Mouse (Mus musculus) neural tube, embryonic 12.5 days (tissue): ENCODE measurements around the gene A430005L14Rik. TPM values are rescaled to one million over a fixed set of nuclear protein-coding genes. Genes with fewer than 3 reads are reported as not detected.
A peak's percentile ranks its signal among the peaks of the same experiment; 100 is the strongest.
"Not testable (repeated sequence)": the region's sequence is repeated elsewhere in the genome, so short reads cannot be mapped to it uniquely, and the experiment has no call there.

Experiments
- ATAC-seq: fragments of 200-750 bp; cut with Nextera tagmentation; 2 replicates; pipeline ENCODE4 v1.8.0; 2017; ENCODE audit warnings: low read depth, mild to moderate bottlenecking, moderate TSS enrichment, moderate library complexity; ENCODE audit not compliant: low FRiP score
- H3K27ac ChIP-seq: fragments of 300-500 bp; sonication (generic); 2 replicates; pipeline ENCODE4 v1.5.1; 2016
- H3K27me3 ChIP-seq: fragments of 300-500 bp; sonication (generic); replicated peaks from 2 replicates; pipeline ENCODE4 v1.6.1; 2016; ENCODE audit warnings: mild to moderate bottlenecking
- H3K36me3 ChIP-seq: fragments of 300-500 bp; sonication (generic); 2 replicates; pipeline ENCODE4 v1.6.1; 2016; ENCODE audit warnings: mild to moderate bottlenecking
- H3K4me1 ChIP-seq: fragments of 300-500 bp; sonication (generic); 2 replicates; pipeline ENCODE4 v1.6.1; 2016
- H3K4me2 ChIP-seq: fragments of 300-500 bp; sonication (generic); replicated peaks from 2 replicates; pipeline ENCODE4 v1.6.1; 2016; ENCODE audit warnings: mild to moderate bottlenecking
- H3K4me3 ChIP-seq: fragments of 300-500 bp; sonication (generic); 2 replicates; pipeline ENCODE4 v1.5.1; 2016
- H3K9ac ChIP-seq: fragments of 300-500 bp; sonication (generic); 2 replicates; pipeline ENCODE4 v1.6.1; 2016; ENCODE audit warnings: mild to moderate bottlenecking
- H3K9me3 ChIP-seq: fragments of 300-500 bp; sonication (generic); 2 replicates; pipeline ENCODE4 v1.6.1; 2016; ENCODE audit warnings: mild to moderate bottlenecking
- WGBS: fragments of 180-500 bp; shearing (Covaris S2); methylation state at CpG from one replicate; pipeline ENCODE4 v1.1.7; 2016; 5-methylcytosine and 5-hydroxymethylcytosine counted together
- polyA plus RNA-seq: library from polyadenylated mRNA; unstranded; fragments of >200 nt; fragmentation: Nextera tagmentation; extraction: Ambion mirVana; gene quantifications from 2 replicates; pipeline ENCODE4 v1.2.1, GENCODE M21; 2016

A430005L14Rik gene
- 70.5 and 76.2 TPM in 2 replicates for polyA plus RNA-seq

DNA sequence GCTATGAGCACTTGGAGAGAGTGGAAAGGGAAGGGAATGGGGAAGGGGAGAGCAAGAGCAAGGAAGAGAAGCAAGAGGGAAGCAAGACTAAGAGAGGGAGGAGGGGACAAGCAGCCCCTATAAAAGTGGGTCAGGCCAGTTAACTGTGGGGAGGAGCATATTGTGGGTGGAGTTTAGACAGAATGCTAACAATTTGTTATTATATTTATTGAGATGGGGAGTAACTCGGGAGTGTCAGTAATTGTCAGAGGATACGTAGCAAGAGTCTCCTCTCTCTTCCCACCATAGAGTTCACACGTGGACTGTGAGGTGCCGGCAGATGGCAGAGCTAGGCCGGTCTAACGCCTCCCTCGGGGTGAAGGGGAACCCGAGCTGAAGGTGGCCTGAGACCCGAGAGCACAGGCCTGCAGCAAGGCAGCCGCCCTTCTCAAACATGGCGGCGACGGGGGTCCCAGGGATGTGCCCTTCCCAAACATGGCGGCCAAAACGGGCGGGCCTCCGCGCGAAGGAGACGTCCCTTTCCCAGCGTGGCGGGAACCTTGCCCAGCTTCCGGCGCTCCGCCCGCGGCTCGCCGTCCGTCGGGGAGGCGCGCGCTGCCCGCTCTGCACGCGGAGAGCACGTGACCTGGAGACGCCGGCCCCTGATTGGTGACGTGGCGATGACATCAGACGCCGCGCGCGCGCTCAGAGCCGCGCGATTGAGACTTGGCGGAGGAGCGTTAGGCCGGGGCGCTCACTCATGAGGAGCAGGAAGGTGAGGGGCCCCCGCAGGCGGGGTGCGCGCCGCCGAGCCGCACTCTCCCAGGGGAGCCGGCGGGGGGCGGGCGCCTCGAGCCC lies at the start of gene A430005L14Rik:
Gene A430005L14Rik, plus strand, starts transcription at position 669 of the 837 bp plus-strand sequence.
- H3K27ac ChIP-seq: peak within 1 kb of the TSS; percentile 77
- H3K4me2 ChIP-seq: peak within 1 kb of the TSS; percentile 87
- H3K9ac ChIP-seq: peak within 1 kb of the TSS; percentile 92
- peaks cover 12% of the 10 kb centered on the region for H3K4me1 ChIP-seq
- 2% methylated on average over 67 of the region's 67 CpGs for WGBS
- peaks cover 26% of the 10 kb centered on the region for H3K36me3 ChIP-seq
- peak; percentile 94 for ATAC-seq
- H3K27me3 ChIP-seq: peaks cover 4% of the 10 kb centered on the region; the same call in 1 of the 2 replicates
- no peaks in the 10 kb centered on the region for H3K9me3 ChIP-seq
- H3K4me3 ChIP-seq: peak within 1 kb of the TSS; percentile 76

DNA sequence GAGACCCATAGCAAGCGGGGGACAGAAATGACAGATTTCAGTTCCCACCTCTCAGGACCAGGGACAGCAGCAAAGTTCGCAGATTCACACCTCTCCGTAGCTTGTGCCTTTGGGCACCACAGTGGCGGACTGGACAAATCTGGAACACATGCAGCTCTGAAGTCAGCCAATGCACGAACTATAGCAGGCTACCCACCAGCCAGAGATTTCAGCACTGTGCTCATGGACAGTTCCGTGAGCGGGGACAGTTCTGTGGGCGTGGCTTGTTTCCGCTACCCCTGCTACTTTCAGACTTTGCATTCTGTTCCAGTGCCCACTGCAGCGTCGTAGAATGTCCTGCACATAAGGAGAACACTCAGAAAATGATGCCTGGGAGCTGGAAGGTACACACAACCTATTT lies 49.5 kb upstream of the A430005L14Rik start:
- no peak overlapping the region for H3K4me3 ChIP-seq
- no peak overlapping the region for H3K27ac ChIP-seq
- H3K9me3 ChIP-seq: no peaks in the 10 kb centered on the region
- no peak overlapping the region for H3K4me2 ChIP-seq
- ATAC-seq: no peak
- no peaks in the 10 kb centered on the region for H3K36me3 ChIP-seq
- 23% methylated on average over 11 of the region's 11 CpGs for WGBS
- H3K9ac ChIP-seq: no peak overlapping the region
- no peaks in the 10 kb centered on the region for H3K27me3 ChIP-seq
- H3K4me1 ChIP-seq: no peaks in the 10 kb centered on the region

DNA sequence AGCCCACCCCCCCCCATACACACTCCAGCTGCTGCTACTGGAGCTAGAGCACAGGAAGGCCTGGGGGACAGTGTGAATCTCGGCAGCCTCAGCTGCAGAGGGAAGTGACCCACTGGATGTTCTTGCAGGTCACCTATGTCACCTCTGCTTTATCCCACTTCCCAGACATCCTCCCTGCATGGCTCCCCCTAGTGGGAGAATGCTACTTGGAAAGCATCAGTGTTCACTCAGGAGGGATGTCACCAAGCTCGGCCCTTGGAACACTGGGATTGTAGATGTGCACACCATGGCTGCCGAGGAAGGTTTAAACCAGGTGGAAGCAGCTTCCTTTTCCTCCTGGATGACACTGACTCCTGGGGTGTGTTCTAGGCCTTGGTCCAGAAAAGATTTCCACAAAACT lies 43.4 kb upstream of the A430005L14Rik start:
- H3K27ac ChIP-seq: no peak overlapping the region
- H3K4me2 ChIP-seq: no peak overlapping the region
- H3K4me1 ChIP-seq: no peaks in the 10 kb centered on the region
- no peaks in the 10 kb centered on the region for H3K9me3 ChIP-seq
- no peak overlapping the region for H3K9ac ChIP-seq
- H3K27me3 ChIP-seq: no peaks in the 10 kb centered on the region
- no peak overlapping the region for H3K4me3 ChIP-seq
- H3K36me3 ChIP-seq: no peaks in the 10 kb centered on the region
- WGBS: 66% methylated on average over 3 of the region's 3 CpGs
- no peak for ATAC-seq

- Histone ChIP-seq H3K27ac (no peak overlapping the region), H3K4me3 (no peak overlapping the region), H3K36me3 (no peaks in the 10 kb centered on the region), H3K9ac (no peak overlapping the region), H3K4me1 (no peaks in the 10 kb centered on the region), H3K9me3 (no peaks in the 10 kb centered on the region), H3K27me3 (no peaks in the 10 kb centered on the region), H3K4me2 (no peak overlapping the region)
- 53% methylated on average over 8 of the region's 8 CpGs for WGBS
- no peak for ATAC-seq
Observed at GRCm38 (mm10) chr4:153917773-153918500, 39.1 kb upstream of the A430005L14Rik start.

GRCm38 (mm10) chr4:153920517-153921233 lies 36.4 kb upstream of the A430005L14Rik start:
- no peaks in the 10 kb centered on the region for H3K36me3 ChIP-seq
- no peak overlapping the region for H3K9ac ChIP-seq
- H3K4me2 ChIP-seq: no peak overlapping the region
- no peak overlapping the region for H3K4me3 ChIP-seq
- H3K27me3 ChIP-seq: no peaks in the 10 kb centered on the region
- no peaks in the 10 kb centered on the region for H3K9me3 ChIP-seq
- WGBS: 60% methylated on average over 9 of the region's 9 CpGs
- no peak for ATAC-seq
- H3K4me1 ChIP-seq: no peaks in the 10 kb centered on the region
- peak overlapping the region; percentile 32; the same call in 1 of the 2 replicates for H3K27ac ChIP-seq

GRCm38 (mm10) chr4:153922090-153922489 lies 34.9 kb upstream of the A430005L14Rik start:
- 44% methylated on average over 4 of the region's 4 CpGs for WGBS
- ATAC-seq: not testable (repeated sequence)

DNA sequence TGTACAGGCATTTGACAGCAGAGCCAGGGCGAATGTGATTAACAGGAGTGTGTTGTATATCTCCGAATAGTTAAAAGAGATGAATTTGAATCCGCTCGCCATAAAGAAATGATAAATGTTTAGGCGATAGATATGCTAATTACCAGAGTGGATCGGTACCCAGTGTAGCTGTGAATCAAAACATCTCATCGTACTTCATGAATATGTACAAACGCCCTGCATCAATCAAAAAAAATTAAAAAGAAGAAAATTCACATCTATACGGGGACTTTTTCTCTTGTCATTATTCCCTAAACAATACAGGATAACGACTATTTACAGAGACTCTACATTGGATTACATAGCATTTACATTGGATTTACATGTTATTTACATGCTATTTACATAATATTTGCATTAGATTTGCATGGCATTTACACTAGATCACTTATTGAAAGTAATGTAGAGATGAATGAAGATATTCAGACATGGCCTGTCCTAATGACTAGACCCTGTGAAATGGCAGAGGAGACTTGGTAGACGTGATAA lies 28.2 kb upstream of the A430005L14Rik start:
- Histone ChIP-seq H3K4me3 (no peak overlapping the region), H3K9me3 (no peaks in the 10 kb centered on the region), H3K36me3 (no peaks in the 10 kb centered on the region), H3K4me1 (peaks cover 2% of the 10 kb centered on the region; the same call in 1 of the 2 replicates), H3K27me3 (0 out of 2 replicates have a peak, but pooled peaks cover 4% of the 10 kb centered on the region), H3K27ac (no peak overlapping the region), H3K9ac (no peak overlapping the region), H3K4me2 (no peak overlapping the region)
- ATAC-seq: no peak
- 66% methylated on average over 11 of the region's 11 CpGs for WGBS

More at GRCm38 (mm10) chr4:153922090-153922489, 34.9 kb upstream of the A430005L14Rik start:
- not testable (repeated sequence) for H3K4me2 ChIP-seq, H3K36me3 ChIP-seq, H3K4me1 ChIP-seq, H3K27ac ChIP-seq, H3K9ac ChIP-seq, H3K27me3 ChIP-seq, H3K9me3 ChIP-seq, H3K4me3 ChIP-seq

- ATAC-seq: no peak
- H3K9me3 ChIP-seq: no peaks in the 10 kb centered on the region
- 72% methylated on average over 10 of the region's 10 CpGs for WGBS
- H3K4me2 ChIP-seq: no peak overlapping the region
- no peak overlapping the region for H3K4me3 ChIP-seq
- no peaks in the 10 kb centered on the region for H3K36me3 ChIP-seq
- H3K27me3 ChIP-seq: 0 out of 2 replicates have a peak, but pooled peaks cover 4% of the 10 kb centered on the region
- H3K9ac ChIP-seq: no peak overlapping the region
- peaks cover 2% of the 10 kb centered on the region; the same call in 1 of the 2 replicates for H3K4me1 ChIP-seq
- no peak overlapping the region for H3K27ac ChIP-seq
Observed at GRCm38 (mm10) chr4:153929425-153929824, 27.6 kb upstream of the A430005L14Rik start.

DNA sequence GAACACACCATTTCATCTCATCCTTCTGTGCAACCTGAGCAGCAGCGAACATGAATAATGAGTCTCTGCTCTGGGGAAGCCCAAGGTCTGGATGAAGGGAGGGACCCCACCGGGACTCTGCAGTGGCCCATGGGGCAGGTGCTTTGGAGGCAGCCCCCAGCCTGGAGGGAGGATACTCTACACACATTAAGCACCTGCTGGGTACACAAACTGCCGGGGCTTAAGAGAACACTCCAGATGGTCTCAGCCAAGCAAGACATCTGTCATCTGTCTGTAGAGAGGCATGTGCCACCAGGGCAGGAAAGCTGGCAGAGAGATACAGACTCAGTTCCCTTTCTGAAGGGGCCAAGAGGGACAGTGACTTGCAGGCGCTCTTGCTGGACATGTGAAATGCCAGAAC lies 27.1 kb upstream of the A430005L14Rik start:
- Histone ChIP-seq H3K27me3 (0 out of 2 replicates have a peak, but pooled peaks cover 4% of the 10 kb centered on the region), H3K9me3 (no peaks in the 10 kb centered on the region), H3K27ac (no peak overlapping the region), H3K36me3 (no peaks in the 10 kb centered on the region), H3K9ac (no peak overlapping the region), H3K4me2 (no peak overlapping the region), H3K4me3 (no peak overlapping the region), H3K4me1 (peaks cover 2% of the 10 kb centered on the region; the same call in 1 of the 2 replicates)
- 70% methylated on average over 4 of the region's 4 CpGs for WGBS
- no peak for ATAC-seq

DNA sequence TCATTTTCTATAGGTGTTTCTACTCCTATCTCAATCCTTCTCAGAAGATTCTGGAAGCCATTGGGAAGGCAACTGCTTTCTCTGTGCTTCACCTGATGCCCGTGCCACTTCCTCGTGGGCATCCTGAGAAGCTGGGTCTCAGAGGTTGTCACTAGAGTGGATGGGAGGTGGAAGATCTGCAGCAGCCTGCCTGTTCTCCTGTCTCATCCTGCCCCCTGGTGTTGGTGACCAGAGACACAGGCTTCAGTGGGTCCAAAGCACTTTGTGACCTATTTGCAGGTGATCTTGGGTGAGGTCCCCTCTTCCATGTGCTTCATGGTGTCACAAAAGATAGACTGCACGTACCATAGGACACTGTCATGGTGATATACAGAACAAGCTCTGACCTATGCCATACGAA lies 13.8 kb upstream of the A430005L14Rik start:
- H3K27me3 ChIP-seq: 0 out of 2 replicates have a peak, but pooled peaks cover 3% of the 10 kb centered on the region
- no peak overlapping the region for H3K27ac ChIP-seq
- no peaks in the 10 kb centered on the region for H3K36me3 ChIP-seq
- no peak for ATAC-seq
- H3K9me3 ChIP-seq: no peaks in the 10 kb centered on the region
- no peak overlapping the region for H3K4me3 ChIP-seq
- H3K4me1 ChIP-seq: peaks cover 9% of the 10 kb centered on the region
- H3K9ac ChIP-seq: no peak overlapping the region
- H3K4me2 ChIP-seq: no peak overlapping the region
- 73% methylated on average over 4 of the region's 4 CpGs for WGBS

GRCm38 (mm10) chr4:153944261-153944660 lies 12.8 kb upstream of the A430005L14Rik start:
- Histone ChIP-seq H3K9ac (no peak overlapping the region), H3K27ac (no peak overlapping the region), H3K4me1 (peaks cover 9% of the 10 kb centered on the region), H3K27me3 (0 out of 2 replicates have a peak, but pooled peaks cover 3% of the 10 kb centered on the region), H3K9me3 (no peaks in the 10 kb centered on the region), H3K4me2 (no peak overlapping the region), H3K36me3 (no peaks in the 10 kb centered on the region), H3K4me3 (no peak overlapping the region)
- WGBS: 60% methylated on average over 6 of the region's 6 CpGs
- ATAC-seq: no peak
